Mouse (Mus musculus): Measurements from ENCODE around the gene Nosip. TPM values are rescaled to one million over a fixed set of nuclear protein-coding genes. Genes with fewer than 3 reads are reported as not detected.
A peak's percentile ranks its signal among the peaks of the same experiment; 100 is the strongest.

The Nosip gene
- polyA plus RNA-seq (2015; fragmentation: Nextera tagmentation; extraction: Ambion mirVana) = 63.0 and 70.3 TPM in 2 replicates

- peak within 1 kb of the TSS; percentile 96 for H3K27ac ChIP-seq
- peak within 1 kb of the TSS; percentile 72 for H3K4me3 ChIP-seq
- peak within 1 kb of the TSS; percentile 55 for H3K4me2 ChIP-seq
- no peaks in the 10 kb centered on the region for H3K9me3 ChIP-seq
- under 1% methylated on average over 31 of the region's 31 CpGs for WGBS
- peak within 1 kb of the TSS; percentile 44 for H3K9ac ChIP-seq
- H3K4me1 ChIP-seq = peaks cover 21% of the 10 kb centered on the region
- H3K36me3 ChIP-seq = peaks cover 13% of the 10 kb centered on the region; the same call in 1 of the 2 replicates
- no peaks in the 10 kb centered on the region for H3K27me3 ChIP-seq
- ATAC-seq (ENCODE audit: insufficient number of reproducible peaks, low FRiP score, low TSS enrichment, low read depth) = peak; percentile 86
These were observed at the start of gene Nosip, which contains the start of gene Prrg2 for GRCm38 (mm10) chr7:45062239-45062835. Gene Nosip, plus strand, starts transcription at chr7:45062429. Gene Prrg2, minus strand, starts transcription at chr7:45062677.

GRCm38 (mm10) chr7:45012824-45013223 is 49.4 kb upstream of the Nosip start:
- Histone ChIP-seq H3K9me3 (no peaks in the 10 kb centered on the region), H3K4me2 (no peak overlapping the region), H3K9ac (no peak overlapping the region), H3K36me3 (peaks cover 62% of the 10 kb centered on the region), H3K4me3 (no peak overlapping the region), H3K4me1 (peaks cover 17% of the 10 kb centered on the region), H3K27ac (no peak overlapping the region), H3K27me3 (no peaks in the 10 kb centered on the region)
- 74% methylated on average over 4 of the region's 4 CpGs for WGBS
- no peak for ATAC-seq (ENCODE audit: insufficient number of reproducible peaks, low FRiP score, low TSS enrichment, low read depth)

- H3K4me3 ChIP-seq = no peak overlapping the region
- 94% methylated on average over 16 of the region's 16 CpGs for WGBS
- H3K9me3 ChIP-seq = no peaks in the 10 kb centered on the region
- H3K27ac ChIP-seq = no peak overlapping the region
- H3K27me3 ChIP-seq = no peaks in the 10 kb centered on the region
- peaks cover 55% of the 10 kb centered on the region for H3K36me3 ChIP-seq
- no peak overlapping the region for H3K4me2 ChIP-seq
- H3K9ac ChIP-seq = no peak overlapping the region
- ATAC-seq (ENCODE audit: insufficient number of reproducible peaks, low FRiP score, low TSS enrichment, low read depth) = no peak
- peaks cover 23% of the 10 kb centered on the region for H3K4me1 ChIP-seq
These were observed 48.7 kb upstream of the Nosip start for GRCm38 (mm10) chr7:45013366-45014095.

- Histone ChIP-seq H3K4me2 (0 out of 2 replicates have a peak overlapping the region, but pooled peaks have one; percentile 86), H3K4me3 (peak overlapping the region; percentile 94; the same call in 1 of the 2 replicates), H3K9ac (no peak overlapping the region), H3K4me1 (peaks cover 29% of the 10 kb centered on the region), H3K36me3 (peaks cover 50% of the 10 kb centered on the region), H3K27ac (no peak overlapping the region), H3K27me3 (no peaks in the 10 kb centered on the region), H3K9me3 (no peaks in the 10 kb centered on the region)
- 93% methylated on average over 3 of the region's 3 CpGs for WGBS
- ATAC-seq (ENCODE audit: insufficient number of reproducible peaks, low FRiP score, low TSS enrichment, low read depth) = no peak
These were observed 48.2 kb upstream of the Nosip start for GRCm38 (mm10) chr7:45014096-45014451.

- ATAC-seq (ENCODE audit: insufficient number of reproducible peaks, low FRiP score, low TSS enrichment, low read depth) = no peak
These were observed 46.8 kb upstream of the Nosip start for GRCm38 (mm10) chr7:45015344-45015956.

GRCm38 (mm10) chr7:45015957-45016612 is 46.1 kb upstream of the Nosip start, which contains the start of gene Scaf1:
Gene Scaf1, minus strand, starts transcription at chr7:45016363.
- H3K4me2 ChIP-seq = peak within 1 kb of the TSS; percentile 86
- H3K4me1 ChIP-seq = peaks cover 35% of the 10 kb centered on the region
- peak; percentile 90 for ATAC-seq (ENCODE audit: insufficient number of reproducible peaks, low FRiP score, low TSS enrichment, low read depth)
- H3K36me3 ChIP-seq = peaks cover 30% of the 10 kb centered on the region
- H3K4me3 ChIP-seq = peak within 1 kb of the TSS; percentile 94
- H3K9ac ChIP-seq = peak within 1 kb of the TSS; percentile 91
- H3K27me3 ChIP-seq = no peaks in the 10 kb centered on the region
- peak within 1 kb of the TSS; percentile 96 for H3K27ac ChIP-seq
- WGBS = under 1% methylated on average over 69 of the region's 69 CpGs
- H3K9me3 ChIP-seq = no peaks in the 10 kb centered on the region

More at GRCm38 (mm10) chr7:45015344-45015956, 46.8 kb upstream of the Nosip start:
- peaks cover 36% of the 10 kb centered on the region for H3K36me3 ChIP-seq
- H3K4me3 ChIP-seq = peak overlapping the region; percentile 94
- H3K27ac ChIP-seq = peak overlapping the region; percentile 96
- peak overlapping the region; percentile 86 for H3K4me2 ChIP-seq
- H3K9me3 ChIP-seq = no peaks in the 10 kb centered on the region
- under 1% methylated on average over 20 of the region's 20 CpGs for WGBS
- peak overlapping the region; percentile 91 for H3K9ac ChIP-seq
- peaks cover 35% of the 10 kb centered on the region for H3K4me1 ChIP-seq
- H3K27me3 ChIP-seq = no peaks in the 10 kb centered on the region

GRCm38 (mm10) chr7:45016761-45017160 is 45.5 kb upstream of the Nosip start:
- H3K27ac ChIP-seq = peak overlapping the region; percentile 96
- peak overlapping the region; percentile 86 for H3K4me2 ChIP-seq
- WGBS = under 1% methylated on average over 4 of the region's 4 CpGs
- H3K4me3 ChIP-seq = peak overlapping the region; percentile 94
- peaks cover 27% of the 10 kb centered on the region for H3K36me3 ChIP-seq
- no peak for ATAC-seq (ENCODE audit: insufficient number of reproducible peaks, low FRiP score, low TSS enrichment, low read depth)
- H3K27me3 ChIP-seq = no peaks in the 10 kb centered on the region
- no peaks in the 10 kb centered on the region for H3K9me3 ChIP-seq
- H3K4me1 ChIP-seq = peaks cover 35% of the 10 kb centered on the region
- H3K9ac ChIP-seq = peak overlapping the region; percentile 10; the same call in 1 of the 2 replicates

GRCm38 (mm10) chr7:45017242-45018061 is 44.8 kb upstream of the Nosip start, which contains the start of gene Rras:
Gene Rras, plus strand, starts transcription at chr7:45017961.
- Histone ChIP-seq H3K9ac (peak within 1 kb of the TSS; percentile 71), H3K36me3 (peaks cover 20% of the 10 kb centered on the region), H3K4me2 (peak within 1 kb of the TSS; percentile 86), H3K4me3 (peak within 1 kb of the TSS; percentile 94), H3K27ac (peak within 1 kb of the TSS; percentile 96), H3K27me3 (no peaks in the 10 kb centered on the region), H3K4me1 (peaks cover 35% of the 10 kb centered on the region), H3K9me3 (no peaks in the 10 kb centered on the region)
- peak; percentile 90 for ATAC-seq (ENCODE audit: insufficient number of reproducible peaks, low FRiP score, low TSS enrichment, low read depth)
- WGBS = 0% methylated on average over 36 of the region's 36 CpGs

GRCm38 (mm10) chr7:45019031-45019571 is 43.1 kb upstream of the Nosip start:
- Histone ChIP-seq H3K27me3 (no peaks in the 10 kb centered on the region), H3K27ac (peak overlapping the region; percentile 96), H3K4me3 (peak overlapping the region; percentile 94), H3K4me1 (peaks cover 28% of the 10 kb centered on the region), H3K36me3 (peaks cover 5% of the 10 kb centered on the region; the same call in 1 of the 2 replicates), H3K9me3 (no peaks in the 10 kb centered on the region), H3K4me2 (peak overlapping the region; percentile 86), H3K9ac (no peak overlapping the region)
- no peak for ATAC-seq (ENCODE audit: insufficient number of reproducible peaks, low FRiP score, low TSS enrichment, low read depth)
- 29% methylated on average over 8 of the region's 8 CpGs for WGBS

GRCm38 (mm10) chr7:45020225-45020624 is 42.0 kb upstream of the Nosip start:
- WGBS = 64% methylated on average over 9 of the region's 9 CpGs
- no peak overlapping the region for H3K4me3 ChIP-seq
- no peaks in the 10 kb centered on the region for H3K27me3 ChIP-seq
- H3K36me3 ChIP-seq = peaks cover 4% of the 10 kb centered on the region; the same call in 1 of the 2 replicates
- no peak overlapping the region for H3K9ac ChIP-seq
- no peak overlapping the region for H3K4me2 ChIP-seq
- no peak overlapping the region for H3K27ac ChIP-seq
- H3K4me1 ChIP-seq = peaks cover 18% of the 10 kb centered on the region
- no peaks in the 10 kb centered on the region for H3K9me3 ChIP-seq
- ATAC-seq (ENCODE audit: insufficient number of reproducible peaks, low FRiP score, low TSS enrichment, low read depth) = no peak

Data from limb, embryonic 15.5 days (tissue).